Mouse (Mus musculus): ENCODE data around the gene Fam221a.

Gene Fam221a

DNA sequence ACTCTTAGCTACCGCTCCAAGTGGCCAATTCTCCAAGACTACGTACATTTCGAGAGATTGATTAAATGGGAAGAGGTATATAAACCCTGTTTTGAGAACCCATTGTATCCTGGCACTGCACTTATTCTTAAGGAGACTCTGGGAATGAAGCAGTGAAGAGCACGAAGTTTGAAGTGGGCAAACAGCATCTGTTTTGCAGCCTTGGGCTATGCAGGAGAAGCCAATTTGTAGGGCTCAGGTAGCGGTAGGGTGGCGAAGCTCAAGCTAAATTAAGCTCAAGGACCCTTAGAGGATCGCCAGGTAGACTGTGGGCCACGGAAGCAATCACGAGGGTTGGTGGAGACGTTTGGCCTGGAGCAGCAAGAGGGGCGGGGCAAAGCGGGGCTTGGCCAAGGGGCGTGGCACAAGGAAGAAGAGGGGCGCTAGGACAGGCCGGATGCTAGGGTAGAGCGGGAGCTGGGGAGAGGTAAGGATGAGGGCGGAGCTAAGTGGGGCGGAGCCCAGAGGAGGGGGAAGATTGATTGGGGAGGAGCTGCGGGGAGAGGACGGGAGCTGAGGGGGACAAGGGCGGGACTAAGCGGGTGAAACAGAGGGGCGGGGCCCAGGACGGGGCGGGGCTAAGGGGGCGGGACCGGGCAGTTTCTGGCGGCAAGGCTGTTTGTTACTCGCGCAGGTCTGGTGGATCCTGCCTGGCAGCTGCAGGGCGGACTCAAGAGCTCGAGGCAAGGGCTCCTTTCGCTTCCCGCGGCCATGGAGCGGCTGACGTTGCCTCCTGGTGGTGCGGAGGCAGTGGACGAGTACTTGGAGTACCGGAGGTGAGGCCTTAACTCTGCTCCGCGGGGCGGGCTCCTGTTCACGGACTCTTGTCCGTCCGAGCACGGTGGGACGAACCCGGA, at the start of gene Fam221a:
Gene Fam221a, plus strand, starts transcription at position 581 of the 896 bp plus-strand sequence.
- DNase-seq (ENCODE audit: extremely low read depth, low read depth) = peak; percentile 63

GRCm38 (mm10) chr6:49318966-49319594, 48.5 kb upstream of the Fam221a start, which contains the start of gene Ccdc126:
Ccdc126 (plus strand) TSS chr6:49319274.
- DNase-seq (ENCODE audit: extremely low read depth, low read depth) = peak; percentile 93

GRCm38 (mm10) chr6:49319595-49320315, 47.8 kb upstream of the Fam221a start:
- no peak for DNase-seq (ENCODE audit: extremely low read depth, low read depth)

- peak; percentile 47 for DNase-seq (ENCODE audit: extremely low read depth, low read depth)
Observed at GRCm38 (mm10) chr6:49321341-49321740, 46.2 kb upstream of the Fam221a start.

GRCm38 (mm10) chr6:49322056-49322455, 45.5 kb upstream of the Fam221a start:
- DNase-seq (ENCODE audit: extremely low read depth, low read depth) = no peak

DNA sequence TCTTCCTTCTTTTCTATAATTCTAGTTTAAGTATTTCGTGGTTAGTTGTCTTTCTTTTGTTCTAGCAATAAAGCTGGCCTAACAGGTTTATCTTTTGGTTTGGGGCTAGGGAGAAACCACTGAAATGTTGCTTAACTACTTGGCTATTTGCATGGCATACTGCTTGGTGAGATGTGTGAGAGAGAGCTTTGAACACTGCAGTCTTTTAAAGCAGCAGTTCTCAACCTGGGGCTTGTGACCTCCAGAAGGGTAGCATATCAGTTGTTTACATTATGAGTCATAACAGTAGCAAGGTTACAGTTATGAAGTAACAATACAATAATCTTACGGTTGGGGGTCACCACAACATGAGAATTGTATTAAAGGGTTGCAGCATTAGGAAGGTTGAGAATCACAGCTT, 44.6 kb upstream of the Fam221a start:
- no peak for DNase-seq (ENCODE audit: extremely low read depth, low read depth)

DNA sequence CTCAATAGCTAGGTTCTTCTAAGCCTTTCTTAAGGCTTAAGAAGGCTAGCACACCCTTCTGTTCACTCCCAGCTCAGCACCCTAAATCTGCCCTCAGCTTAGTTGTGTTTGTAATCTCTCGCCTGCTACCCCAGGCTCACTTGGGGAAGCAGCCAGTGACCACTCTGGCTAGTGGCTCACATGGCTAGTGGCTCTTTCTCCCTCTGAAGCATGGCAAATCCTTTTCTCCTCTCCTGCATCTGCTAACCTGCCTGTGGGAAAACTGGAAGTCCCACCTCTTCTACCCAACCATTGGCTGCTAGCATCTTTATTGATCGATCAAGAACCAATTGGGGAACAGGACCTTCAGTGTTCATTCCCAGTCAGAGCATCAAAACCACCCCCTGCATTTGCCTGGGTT, 43.0 kb upstream of the Fam221a start:
- DNase-seq (ENCODE audit: extremely low read depth, low read depth) = no peak

- no peak for DNase-seq (ENCODE audit: extremely low read depth, low read depth)
Observed at GRCm38 (mm10) chr6:49325294-49325693, 42.2 kb upstream of the Fam221a start.

DNA sequence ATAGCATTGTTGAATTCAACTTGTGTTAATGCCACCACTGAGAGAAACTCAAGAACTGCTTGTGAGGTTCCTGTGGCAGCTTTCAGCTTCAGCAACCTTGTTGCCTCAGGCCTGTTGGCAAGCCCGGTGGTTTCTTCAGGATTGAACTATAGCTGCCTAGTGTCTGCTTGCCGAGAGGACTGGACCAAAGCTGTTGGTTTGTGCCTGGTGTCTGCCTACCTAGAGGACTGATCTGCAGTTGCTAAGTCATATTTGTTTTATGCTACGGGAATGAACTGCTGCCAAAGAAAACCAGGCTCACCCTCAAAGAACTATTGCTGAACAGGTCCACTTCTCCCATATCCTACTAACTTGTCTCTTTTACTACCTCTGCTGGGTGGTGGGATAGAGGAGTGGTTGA, 40.7 kb upstream of the Fam221a start:
- DNase-seq (ENCODE audit: extremely low read depth, low read depth) = no peak

GRCm38 (mm10) chr6:49331369-49332059, 36.0 kb upstream of the Fam221a start:
- no peak for DNase-seq (ENCODE audit: extremely low read depth, low read depth)

DNA sequence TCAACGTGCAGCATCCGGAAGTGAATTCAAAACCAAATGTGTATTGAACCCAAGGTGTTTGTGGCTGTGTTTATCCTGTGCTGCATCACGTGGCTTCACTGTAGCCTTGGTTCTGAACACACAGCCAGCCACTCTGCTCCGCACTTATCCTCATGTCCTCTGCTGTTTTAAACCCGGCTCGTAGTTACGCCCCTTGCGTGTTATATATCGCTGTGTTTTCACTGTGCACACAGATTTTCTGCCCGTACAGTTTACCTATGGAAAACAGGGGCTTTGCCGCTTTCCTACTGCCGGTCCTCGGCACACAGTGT, 35.5 kb upstream of the Fam221a start:
- DNase-seq (ENCODE audit: extremely low read depth, low read depth) = no peak

DNA sequence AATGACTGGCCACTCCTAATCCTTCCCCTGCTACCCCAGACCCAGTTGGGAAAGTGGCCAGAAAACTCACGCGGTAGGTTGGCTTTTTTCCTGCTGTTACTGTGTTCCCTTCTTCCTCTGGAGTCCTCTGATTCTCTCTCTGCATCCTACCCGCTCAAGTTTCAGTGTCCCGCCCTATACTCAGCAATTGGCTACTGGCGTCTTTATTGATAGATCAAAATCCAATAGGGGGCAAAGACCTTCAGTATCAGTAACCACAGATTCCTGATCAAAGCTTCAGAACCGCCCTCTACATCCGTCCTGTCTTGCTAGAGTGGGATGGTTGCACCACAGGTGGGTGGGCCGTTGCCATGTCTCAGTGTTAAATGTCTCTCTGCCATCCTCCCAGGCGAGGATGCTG, 29.0 kb upstream of the Fam221a start:
- no peak for DNase-seq (ENCODE audit: extremely low read depth, low read depth)

DNA sequence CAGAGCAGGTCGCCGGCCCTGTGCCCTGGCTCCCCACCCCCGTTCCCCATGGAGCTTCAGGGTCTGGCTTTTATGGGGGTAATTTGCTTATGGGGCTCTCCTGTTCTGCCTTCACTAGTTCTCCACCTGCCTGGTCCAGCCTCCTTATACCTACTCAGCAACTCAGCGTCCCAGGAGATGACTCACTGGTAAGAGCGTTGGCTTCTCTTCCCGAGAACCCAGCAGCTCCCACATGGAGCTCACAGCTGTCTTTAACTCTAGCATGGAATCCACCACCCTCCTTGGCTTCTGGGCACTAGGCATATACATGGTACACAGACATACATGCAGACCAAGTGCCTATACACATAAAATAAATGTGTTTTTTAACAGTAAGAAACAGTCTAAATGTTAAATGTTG, 28.4 kb upstream of the Fam221a start:
- no peak for DNase-seq (ENCODE audit: extremely low read depth, low read depth)

GRCm38 (mm10) chr6:49343737-49344469, 23.6 kb upstream of the Fam221a start:
- DNase-seq (ENCODE audit: extremely low read depth, low read depth) = no peak

DNA sequence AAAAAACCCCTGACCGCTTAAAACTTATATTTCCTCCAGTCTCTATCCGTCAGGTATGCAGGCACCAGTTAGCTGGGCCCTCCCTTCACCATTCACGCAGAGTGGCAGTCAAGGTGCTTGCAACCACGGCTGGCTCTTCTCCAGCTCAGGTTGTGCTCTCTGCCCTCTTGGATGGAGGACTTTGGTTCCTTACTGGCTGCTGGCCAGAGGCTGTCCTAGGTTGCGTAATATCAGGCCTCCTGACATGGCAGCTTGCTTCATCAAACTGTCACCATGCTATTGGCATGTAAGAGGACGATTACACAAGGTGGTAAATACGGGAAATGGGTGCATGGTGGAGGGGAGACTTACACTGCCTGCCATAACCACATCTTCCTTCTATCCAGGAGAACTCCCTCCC, 17.7 kb upstream of the Fam221a start:
- DNase-seq (ENCODE audit: extremely low read depth, low read depth) = no peak

- DNase-seq (ENCODE audit: extremely low read depth, low read depth) = no peak
Observed at GRCm38 (mm10) chr6:49354613-49355012, 12.9 kb upstream of the Fam221a start.

DNA sequence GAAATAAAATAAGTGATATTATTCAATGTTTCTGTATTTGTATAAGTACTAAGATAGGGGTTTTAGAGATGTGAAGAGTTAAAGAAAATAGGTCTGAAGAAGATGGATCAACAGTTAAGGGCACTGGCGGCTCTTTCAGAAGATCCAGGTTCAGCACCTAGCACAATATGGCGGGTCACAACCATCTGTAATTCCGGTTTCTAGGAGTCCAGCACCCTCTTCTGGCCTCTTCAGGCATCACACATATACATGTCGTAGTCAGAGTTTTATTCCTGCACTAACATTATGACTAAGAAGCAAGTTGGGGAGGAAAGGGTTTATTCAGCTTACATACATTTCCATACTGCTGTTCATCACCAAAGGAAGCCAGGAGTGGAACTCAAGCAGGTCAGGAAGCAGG, 12.4 kb upstream of the Fam221a start:
- DNase-seq (ENCODE audit: extremely low read depth, low read depth) = peak; percentile 31

GRCm38 (mm10) chr6:49360420-49360819, 7.1 kb upstream of the Fam221a start:
- no peak for DNase-seq (ENCODE audit: extremely low read depth, low read depth)

DNA sequence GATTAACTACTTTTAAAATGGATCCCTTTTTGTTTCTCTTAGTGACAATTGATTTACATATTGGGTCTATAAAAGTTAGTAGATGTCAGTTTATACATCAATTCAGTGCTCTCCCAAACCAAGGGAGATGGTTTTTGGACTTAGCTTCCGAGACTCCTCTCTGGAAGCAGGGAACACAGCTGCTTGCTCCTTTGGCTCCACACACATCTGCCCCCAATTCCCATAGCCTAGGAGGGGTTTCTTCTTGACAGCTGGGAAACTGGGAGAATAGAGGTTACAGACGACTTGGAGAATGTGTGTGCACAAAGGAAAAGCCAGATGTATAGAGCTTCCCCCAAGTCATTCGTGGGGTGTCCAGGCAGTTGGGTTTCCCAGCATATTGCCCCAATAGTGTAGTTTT, 673 bp downstream of the Fam221a start:
- DNase-seq (ENCODE audit: extremely low read depth, low read depth) = no peak

GRCm38 (mm10) chr6:49372705-49373104, 5.2 kb downstream of the Fam221a start:
- no peak for DNase-seq (ENCODE audit: extremely low read depth, low read depth)

DNA sequence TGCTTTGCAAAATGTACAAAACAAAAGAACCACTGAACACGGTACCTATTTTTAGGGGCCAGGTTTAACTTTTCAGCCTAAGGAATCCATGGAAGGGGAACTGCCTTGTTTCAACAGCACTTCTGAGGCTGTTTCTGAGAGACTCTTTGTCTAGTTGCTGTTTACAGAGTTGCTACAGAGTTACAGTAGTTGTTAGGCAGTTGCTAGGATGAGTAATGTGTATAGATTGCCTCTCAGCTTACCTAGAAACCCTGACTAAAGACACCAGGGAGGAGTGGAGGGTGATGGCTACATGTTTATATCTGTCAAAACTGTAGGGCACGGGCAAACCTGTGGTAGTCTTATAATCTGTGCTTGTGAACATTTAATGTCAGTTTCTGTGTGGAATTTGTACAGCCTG, 6.4 kb downstream of the Fam221a start:
- no peak for DNase-seq (ENCODE audit: extremely low read depth, low read depth)
